Mouse (Mus musculus): ENCODE measurements around the gene Alkbh2. TPM values are rescaled to one million over a fixed set of nuclear protein-coding genes. Genes with fewer than 3 reads are reported as not detected.

Alkbh2 gene
- polyA plus RNA-seq, 1 experiment from 2014 or later = 6.4 TPM

GRCm38 (mm10) chr5:114162106-114162815 lies 34.2 kb upstream of the Alkbh2 start:
- Histone ChIP-seq H3K4me3 (no peak overlapping the region), H3K27me3 (replicated peaks) (no peaks in the 10 kb centered on the region), H3K4me2 (no peak overlapping the region), H3K4me1 (peaks cover 11% of the 10 kb centered on the region), H3K9me3 (no peaks in the 10 kb centered on the region), H3K27ac (replicated peaks) (no peak overlapping the region), H3K36me3 (peaks cover 19% of the 10 kb centered on the region), H3K9ac (no peak overlapping the region)
- ATAC-seq (ENCODE audit: extremely low read depth, insufficient number of reproducible peaks, low FRiP score, low TSS enrichment) = no peak
- WGBS = 41% methylated on average over 12 of the region's 12 CpGs

- 78% methylated on average over 6 of the region's 6 CpGs for WGBS
- no peaks in the 10 kb centered on the region for H3K9me3 ChIP-seq
Measured at GRCm38 (mm10) chr5:114161424-114161823, 33.4 kb upstream of the Alkbh2 start.

GRCm38 (mm10) chr5:114157236-114157635 lies 29.2 kb upstream of the Alkbh2 start:
- no peaks in the 10 kb centered on the region for H3K9me3 ChIP-seq
- no peak overlapping the region for H3K27ac ChIP-seq (replicated peaks)
- H3K4me3 ChIP-seq = no peak overlapping the region
- no peaks in the 10 kb centered on the region for H3K27me3 ChIP-seq (replicated peaks)
- no peak overlapping the region for H3K9ac ChIP-seq
- 0 out of 2 replicates have a peak, but pooled peaks cover 4% of the 10 kb centered on the region for H3K36me3 ChIP-seq
- WGBS = 50% methylated on average over 7 of the region's 7 CpGs
- H3K4me1 ChIP-seq = peaks cover 30% of the 10 kb centered on the region
- no peak for ATAC-seq (ENCODE audit: extremely low read depth, insufficient number of reproducible peaks, low FRiP score, low TSS enrichment)
- H3K4me2 ChIP-seq = no peak overlapping the region

More at GRCm38 (mm10) chr5:114161424-114161823, 33.4 kb upstream of the Alkbh2 start:
- Histone ChIP-seq H3K36me3 (peaks cover 15% of the 10 kb centered on the region), H3K4me2 (no peak overlapping the region), H3K4me1 (peaks cover 11% of the 10 kb centered on the region), H3K4me3 (no peak overlapping the region), H3K27me3 (replicated peaks) (no peaks in the 10 kb centered on the region), H3K27ac (replicated peaks) (no peak overlapping the region), H3K9ac (no peak overlapping the region)
- no peak for ATAC-seq (ENCODE audit: extremely low read depth, insufficient number of reproducible peaks, low FRiP score, low TSS enrichment)

GRCm38 (mm10) chr5:114155168-114155933 lies 27.3 kb upstream of the Alkbh2 start:
- Histone ChIP-seq H3K4me3 (no peak overlapping the region), H3K27me3 (replicated peaks) (no peaks in the 10 kb centered on the region), H3K9ac (0 out of 2 replicates have a peak overlapping the region, but pooled peaks have one; percentile 28), H3K4me2 (no peak overlapping the region), H3K9me3 (no peaks in the 10 kb centered on the region), H3K4me1 (peaks cover 34% of the 10 kb centered on the region), H3K36me3 (0 out of 2 replicates have a peak, but pooled peaks cover 4% of the 10 kb centered on the region), H3K27ac (replicated peaks) (peak overlapping the region; percentile 36; the same call in 1 of the 2 replicates)
- ATAC-seq (ENCODE audit: extremely low read depth, insufficient number of reproducible peaks, low FRiP score, low TSS enrichment) = no peak
- WGBS = 48% methylated on average over 9 of the region's 9 CpGs

- no peak overlapping the region for H3K4me2 ChIP-seq
- H3K4me1 ChIP-seq = peaks cover 35% of the 10 kb centered on the region
- H3K4me3 ChIP-seq = no peak overlapping the region
- 79% methylated on average over 5 of the region's 5 CpGs for WGBS
- H3K9me3 ChIP-seq = no peaks in the 10 kb centered on the region
- ATAC-seq (ENCODE audit: extremely low read depth, insufficient number of reproducible peaks, low FRiP score, low TSS enrichment) = no peak
- H3K9ac ChIP-seq = 0 out of 2 replicates have a peak overlapping the region, but pooled peaks have one; percentile 10
- H3K36me3 ChIP-seq = 0 out of 2 replicates have a peak, but pooled peaks cover 4% of the 10 kb centered on the region
- peak overlapping the region; percentile 36; the same call in 1 of the 2 replicates for H3K27ac ChIP-seq (replicated peaks)
- H3K27me3 ChIP-seq (replicated peaks) = no peaks in the 10 kb centered on the region
Measured at GRCm38 (mm10) chr5:114154765-114155164, 26.7 kb upstream of the Alkbh2 start.

GRCm38 (mm10) chr5:114153490-114153889 lies 25.5 kb upstream of the Alkbh2 start:
- ATAC-seq (ENCODE audit: extremely low read depth, insufficient number of reproducible peaks, low FRiP score, low TSS enrichment) = no peak
- H3K9me3 ChIP-seq = no peaks in the 10 kb centered on the region
- WGBS = 9% methylated on average over 12 of the region's 12 CpGs
- no peak overlapping the region for H3K27ac ChIP-seq (replicated peaks)
- no peaks in the 10 kb centered on the region for H3K27me3 ChIP-seq (replicated peaks)
- H3K4me1 ChIP-seq = peaks cover 43% of the 10 kb centered on the region
- H3K36me3 ChIP-seq = no peaks in the 10 kb centered on the region
- peak overlapping the region; percentile 38 for H3K4me3 ChIP-seq
- H3K4me2 ChIP-seq = peak overlapping the region; percentile 42; the same call in 1 of the 2 replicates
- H3K9ac ChIP-seq = no peak overlapping the region

GRCm38 (mm10) chr5:114152359-114153092 lies 24.5 kb upstream of the Alkbh2 start:
- no peaks in the 10 kb centered on the region for H3K27me3 ChIP-seq (replicated peaks)
- WGBS = 78% methylated on average over 12 of the region's 12 CpGs
- peaks cover 43% of the 10 kb centered on the region for H3K4me1 ChIP-seq
- H3K9ac ChIP-seq = peak overlapping the region; percentile 57; the same call in 1 of the 2 replicates
- no peak overlapping the region for H3K4me2 ChIP-seq
- no peak for ATAC-seq (ENCODE audit: extremely low read depth, insufficient number of reproducible peaks, low FRiP score, low TSS enrichment)
- H3K4me3 ChIP-seq = no peak overlapping the region
- no peaks in the 10 kb centered on the region for H3K36me3 ChIP-seq
- no peaks in the 10 kb centered on the region for H3K9me3 ChIP-seq
- peak overlapping the region; percentile 48; the same call in 1 of the 2 replicates for H3K27ac ChIP-seq (replicated peaks)

GRCm38 (mm10) chr5:114147043-114147972 lies 19.3 kb upstream of the Alkbh2 start:
- Histone ChIP-seq H3K4me2 (peak overlapping the region; percentile 64), H3K36me3 (no peaks in the 10 kb centered on the region), H3K9me3 (no peaks in the 10 kb centered on the region), H3K27me3 (replicated peaks) (no peaks in the 10 kb centered on the region), H3K4me1 (peaks cover 49% of the 10 kb centered on the region), H3K4me3 (peak overlapping the region; percentile 50), H3K9ac (peak overlapping the region; percentile 84), H3K27ac (replicated peaks) (peak overlapping the region; percentile 98)
- no peak for ATAC-seq (ENCODE audit: extremely low read depth, insufficient number of reproducible peaks, low FRiP score, low TSS enrichment)
- 49% methylated on average over 14 of the region's 14 CpGs for whole genome bisulfite sequencing

GRCm38 (mm10) chr5:114146028-114146888 lies 18.2 kb upstream of the Alkbh2 start, which contains the start of gene Acacb:
Acacb (plus strand) TSS chr5:114146535.
- H3K4me2 ChIP-seq = peak within 1 kb of the TSS; percentile 64
- WGBS = 19% methylated on average over 19 of the region's 19 CpGs
- ATAC-seq (ENCODE audit: extremely low read depth, insufficient number of reproducible peaks, low FRiP score, low TSS enrichment) = no peak
- H3K27ac ChIP-seq (replicated peaks) = peak within 1 kb of the TSS; percentile 98
- peak within 1 kb of the TSS; percentile 84 for H3K9ac ChIP-seq
- H3K36me3 ChIP-seq = no peaks in the 10 kb centered on the region
- H3K27me3 ChIP-seq (replicated peaks) = no peaks in the 10 kb centered on the region
- peaks cover 41% of the 10 kb centered on the region for H3K4me1 ChIP-seq
- H3K4me3 ChIP-seq = peak within 1 kb of the TSS; percentile 50
- no peaks in the 10 kb centered on the region for H3K9me3 ChIP-seq

Data from heart, embryonic 13.5 days (tissue).